Mouse (Mus musculus) adrenal gland, postnatal 25 days (tissue): ENCODE measurements around the gene Inf2. TPM values are rescaled to one million over a fixed set of nuclear protein-coding genes. Genes with fewer than 3 reads are reported as not detected.
A peak's percentile ranks its signal among the peaks of the same experiment; 100 is the strongest.

Experiments
- DNase-seq: peaks from one replicate; pipeline ENCODE4 v3.0.0; 2021; ENCODE audit warnings: mixed read lengths
- long read RNA-seq: library from polyadenylated mRNA; stranded (forward); transcript quantifications from one replicate; pipeline ENCODE4 v2.0.0, GENCODE M21; 2021
- total RNA-seq: library from RNA; stranded (reverse); gene quantifications from 2 replicates; pipeline ENCODE4 v1.2.3, GENCODE M21; 2021

Inf2 gene
- 32.6 and 34.1 TPM in 2 replicates for total RNA-seq
- long read RNA-seq, partial matches to known transcripts = 5 of 18 reads
- long read RNA-seq, other reads (novel, unspliced or antisense) = 11 of 18 reads

GRCm38 (mm10) chr12:112588426-112589256 is at the start of gene Inf2:
TSS of gene Inf2 (plus strand) at chr12:112588784.
- peak; percentile 91 for DNase-seq

- no peak for DNase-seq
Observed at GRCm38 (mm10) chr12:112539466-112539965, 49.1 kb upstream of the Inf2 start.

GRCm38 (mm10) chr12:112540321-112540720 is 48.3 kb upstream of the Inf2 start:
- DNase-seq = no peak

GRCm38 (mm10) chr12:112541483-112542091 is 47.0 kb upstream of the Inf2 start:
- no peak for DNase-seq

GRCm38 (mm10) chr12:112542257-112542919 is 46.2 kb upstream of the Inf2 start:
- DNase-seq = no peak

GRCm38 (mm10) chr12:112542920-112543300 is 45.7 kb upstream of the Inf2 start:
- DNase-seq = peak; percentile 94

GRCm38 (mm10) chr12:112543941-112544340 is 44.6 kb upstream of the Inf2 start:
- no peak for DNase-seq

- DNase-seq = no peak
Observed at GRCm38 (mm10) chr12:112544946-112545701, 43.5 kb upstream of the Inf2 start.

- DNase-seq = no peak
Observed at GRCm38 (mm10) chr12:112546110-112546509, 42.5 kb upstream of the Inf2 start.

- DNase-seq = no peak
Observed at GRCm38 (mm10) chr12:112549287-112549686, 39.3 kb upstream of the Inf2 start.

- DNase-seq = peak; percentile 83
Observed at GRCm38 (mm10) chr12:112551861-112552375, 36.7 kb upstream of the Inf2 start.

- DNase-seq = no peak
Observed at GRCm38 (mm10) chr12:112552520-112552919, 36.1 kb upstream of the Inf2 start.

- DNase-seq = no peak
Observed at GRCm38 (mm10) chr12:112554900-112555299, 33.7 kb upstream of the Inf2 start.

- no peak for DNase-seq
Observed at GRCm38 (mm10) chr12:112556531-112557060, 32.0 kb upstream of the Inf2 start.

GRCm38 (mm10) chr12:112557219-112557618 is 31.4 kb upstream of the Inf2 start:
- DNase-seq = no peak

- DNase-seq = peak; percentile 49
Observed at GRCm38 (mm10) chr12:112559231-112559630, 29.4 kb upstream of the Inf2 start.

GRCm38 (mm10) chr12:112559671-112560070 is 28.9 kb upstream of the Inf2 start:
- DNase-seq = no peak

GRCm38 (mm10) chr12:112560176-112560797 is 28.3 kb upstream of the Inf2 start:
- DNase-seq = no peak

- DNase-seq = no peak
Observed at GRCm38 (mm10) chr12:112561163-112561562, 27.4 kb upstream of the Inf2 start.

- no peak for DNase-seq
Observed at GRCm38 (mm10) chr12:112562462-112562861, 26.1 kb upstream of the Inf2 start.

- no peak for DNase-seq
Observed at GRCm38 (mm10) chr12:112563011-112563410, 25.6 kb upstream of the Inf2 start.
